Mouse (Mus musculus) small intestine, adult 2 months (tissue): ENCODE data around the gene Elp6.

Experiments used
- CTCF ChIP-seq: fragments of 200-500 bp; IDR thresholded peaks from 2 replicates; pipeline ENCODE4 v1.5.1; 2012; ENCODE audit warnings: low read depth, mild to moderate bottlenecking, control low read depth, inconsistent platforms, low read length, moderate library complexity, mixed read lengths; ENCODE audit not compliant: insufficient replicate concordance, insufficient read length; ENCODE audit errors: extremely low read depth
- POLR2A ChIP-seq: fragments of 200-500 bp; IDR thresholded peaks from 2 replicates; pipeline ENCODE4 v1.6.1; 2012; ENCODE audit warnings: low read depth, mild to moderate bottlenecking, control low read depth, inconsistent platforms, low read length, moderate library complexity

GRCm38 (mm10) chr9:110315904-110316303 lies 10.9 kb downstream of the Elp6 start:
- TF ChIP-seq POLR2A (no peak), CTCF (no peak)
